ENCODE assay signal across 21 mouse cellular contexts in genomic region chr8:117227339-117227738, GRCm38 (mm10). TPM values are rescaled to one million over a fixed set of nuclear protein-coding genes. Genes with fewer than 3 reads are reported as not detected.
DNase-seq lines count a peak whose midpoint lies in the region; ATAC-seq lines count a peak whose summit lies in the region.
"Had no signal": no experiment of that assay in that cellular context is flagged by ENCODE, and none has a peak within 500 bp of the region (broad histone marks: within the 10 kb centered on the region; RNA-seq: fewer than 3 reads in every experiment).

No protein-coding gene starts in this region.

- H3K36me3 ChIP-seq in kidney, embryonic 15.5 days: no peaks in the 10 kb centered on the region
- no peaks in the 10 kb centered on the region for H3K36me3 ChIP-seq in hindbrain, embryonic 11.5 days (ENCODE audit: control insufficient read depth, insufficient read depth, low read length)
- H3K36me3 ChIP-seq: forebrain, embryonic 12.5 days; heart, embryonic 15.5 days; hindbrain, embryonic 10.5 days; limb, embryonic 15.5 days; stomach, embryonic 15.5 days had no signal

- intact Hi-C loops in left cerebral cortex, postnatal 10 days (cut with DNase I): loop anchor here (10.0 kb wide), 1 partner anchor 337 kb away; no protein-coding TSS in a partner anchor

- no peak overlapping the region for H3K27ac ChIP-seq in kidney, embryonic 15.5 days
- no peak overlapping the region for H3K27ac ChIP-seq in hindbrain, embryonic 11.5 days (ENCODE audit: low read depth, low read length)
- H3K27ac ChIP-seq: forebrain, embryonic 12.5 days; heart, adult 2 months; heart, embryonic 15.5 days; hindbrain, embryonic 10.5 days; kidney, postnatal 0 days; limb, embryonic 15.5 days; stomach, embryonic 15.5 days had no signal

- 88% methylated on average over 2 of the region's 2 CpGs for WGBS in kidney, embryonic 15.5 days
- 94% methylated on average over 2 of the region's 2 CpGs for WGBS in hindbrain, embryonic 11.5 days

- no peak overlapping the region for H3K9ac ChIP-seq in kidney, embryonic 15.5 days
- no peak overlapping the region for H3K9ac ChIP-seq in hindbrain, embryonic 11.5 days (ENCODE audit: low read depth, low read length)
- H3K9ac ChIP-seq: forebrain, embryonic 12.5 days; heart, embryonic 15.5 days; limb, embryonic 15.5 days; liver, postnatal 0 days; stomach, embryonic 15.5 days had no signal

- H3K9me3 ChIP-seq in kidney, embryonic 15.5 days (replicated peaks): no peaks in the 10 kb centered on the region
- no peaks in the 10 kb centered on the region for H3K9me3 ChIP-seq in hindbrain, embryonic 11.5 days (ENCODE audit: control insufficient read depth, low read length)
- H3K9me3 ChIP-seq: forebrain, embryonic 12.5 days; heart, embryonic 15.5 days; hindbrain, embryonic 10.5 days; limb, embryonic 15.5 days; stomach, embryonic 15.5 days had no signal

- H3K27me3 ChIP-seq in kidney, embryonic 15.5 days: no peaks in the 10 kb centered on the region
- no peaks in the 10 kb centered on the region for H3K27me3 ChIP-seq in hindbrain, embryonic 11.5 days (ENCODE audit: control insufficient read depth, insufficient read depth, low read length)
- H3K27me3 ChIP-seq: forebrain, embryonic 12.5 days; heart, embryonic 15.5 days; limb, embryonic 15.5 days; stomach, embryonic 15.5 days had no signal

- H3K4me1 ChIP-seq in kidney, embryonic 15.5 days: peaks cover 5% of the 10 kb centered on the region
- no peaks in the 10 kb centered on the region for H3K4me1 ChIP-seq in hindbrain, embryonic 11.5 days (replicated peaks; ENCODE audit: control insufficient read depth, insufficient read depth, low read length)
- H3K4me1 ChIP-seq: forebrain, embryonic 12.5 days; hindbrain, embryonic 10.5 days; limb, embryonic 15.5 days had no signal

- peak; percentile 11 to 20 for DNase-seq in cerebellum, postnatal 10 days
- no peak for DNase-seq in cerebellum, postnatal 25 days
- peak; percentile 45 for DNase-seq in kidney, postnatal 10 days
- peak; percentile 36 to 51 for DNase-seq in kidney, postnatal 25 days
- peak; percentile 50 for DNase-seq in lung, postnatal 36 days
- DNase-seq in hindbrain, embryonic 11.5 days (ENCODE audit: low spot score): no peak
- no peak for DNase-seq in left cerebral cortex, postnatal 10 days (ENCODE audit: extremely low spot score in 1 of 2, low spot score in 2 of 2)
- DNase-seq: adrenal gland, postnatal 25 days; cerebellum, adult 18-20 months; gastrocnemius, postnatal 14 days; liver, postnatal 0 days; thymus, adult 18-20 months; thymus, postnatal 4 days had no signal

- ATAC-seq in kidney, embryonic 15.5 days (replicated peaks; ENCODE audit: low FRiP score): no peak
- no peak for ATAC-seq in hindbrain, embryonic 11.5 days (ENCODE audit: low FRiP score)
- ATAC-seq: liver, postnatal 0 days had no signal

- H3K4me2 ChIP-seq in kidney, embryonic 15.5 days: no peak overlapping the region
- H3K4me2 ChIP-seq in hindbrain, embryonic 11.5 days (replicated peaks; ENCODE audit: low read depth, low read length): no peak overlapping the region
- H3K4me2 ChIP-seq: forebrain, embryonic 12.5 days; heart, embryonic 15.5 days; limb, embryonic 15.5 days; stomach, embryonic 15.5 days had no signal

- no peak overlapping the region for H3K4me3 ChIP-seq in kidney, embryonic 15.5 days (replicated peaks)
- no peak overlapping the region for H3K4me3 ChIP-seq in hindbrain, embryonic 11.5 days (ENCODE audit: low read depth, low read length)
- H3K4me3 ChIP-seq: forebrain, embryonic 12.5 days; heart, adult 2 months; heart, embryonic 15.5 days; hindbrain, embryonic 10.5 days; limb, embryonic 15.5 days; stomach, embryonic 15.5 days had no signal

RNA-seq across cellular contexts. Expression of gene Cmip, which starts 29.5 kb away (rescaled TPM):
- 20.5 and 21.8 TPM in 2 replicates for polyA plus RNA-seq in kidney, embryonic 15.5 days (2015; fragmentation: Nextera tagmentation; extraction: Ambion mirVana)
- 27.0 and 31.9 TPM in 2 replicates for polyA plus RNA-seq in hindbrain, embryonic 11.5 days (2014; fragmentation: Nextera tagmentation; extraction: Ambion mirVana)
- total RNA-seq in left cerebral cortex, postnatal 10 days (2021): 100 to 1,000 TPM; 369 to 379 TPM

Comparison
In these comparisons a context has a peak if more than half of its experiments do, and no peak if none do; other contexts are left out.
1. DNase-seq: peak in cerebellum, postnatal 10 days (2 of 2), kidney, postnatal 10 days (single experiment), kidney, postnatal 25 days (2 of 2) and lung, postnatal 36 days (single experiment); none in cerebellum, postnatal 25 days (0 of 2), hindbrain, embryonic 11.5 days (single experiment) and left cerebral cortex, postnatal 10 days (0 of 2).